Mouse (Mus musculus): ENCODE measurements around the gene Exog. TPM values are rescaled to one million over a fixed set of nuclear protein-coding genes. Genes with fewer than 3 reads are reported as not detected.

Gene Exog
- polyA plus RNA-seq, 1 experiment = 0.72 TPM

- peaks cover 27% of the 10 kb centered on the region for H3K27me3 ChIP-seq (replicated peaks)
- H3K4me1 ChIP-seq = 0 out of 2 replicates have a peak, but pooled peaks cover 3% of the 10 kb centered on the region
- no peaks in the 10 kb centered on the region for H3K36me3 ChIP-seq (replicated peaks; ENCODE audit: low read length)
- H3K4me3 ChIP-seq (replicated peaks) = no peak overlapping the region
- H3K9me3 ChIP-seq = no peaks in the 10 kb centered on the region
- TF ChIP-seq GATA1 (IDR thresholded peaks at IDR 0.05; ENCODE audit: borderline replicate concordance, low read length) (no peak), FLI1 (IDR thresholded peaks at IDR 0.05; ENCODE audit: low read length) (no peak)
These were observed 52.2 kb downstream of the Exog start for GRCm38 (mm10) chr9:119496960-119497359.

DNA sequence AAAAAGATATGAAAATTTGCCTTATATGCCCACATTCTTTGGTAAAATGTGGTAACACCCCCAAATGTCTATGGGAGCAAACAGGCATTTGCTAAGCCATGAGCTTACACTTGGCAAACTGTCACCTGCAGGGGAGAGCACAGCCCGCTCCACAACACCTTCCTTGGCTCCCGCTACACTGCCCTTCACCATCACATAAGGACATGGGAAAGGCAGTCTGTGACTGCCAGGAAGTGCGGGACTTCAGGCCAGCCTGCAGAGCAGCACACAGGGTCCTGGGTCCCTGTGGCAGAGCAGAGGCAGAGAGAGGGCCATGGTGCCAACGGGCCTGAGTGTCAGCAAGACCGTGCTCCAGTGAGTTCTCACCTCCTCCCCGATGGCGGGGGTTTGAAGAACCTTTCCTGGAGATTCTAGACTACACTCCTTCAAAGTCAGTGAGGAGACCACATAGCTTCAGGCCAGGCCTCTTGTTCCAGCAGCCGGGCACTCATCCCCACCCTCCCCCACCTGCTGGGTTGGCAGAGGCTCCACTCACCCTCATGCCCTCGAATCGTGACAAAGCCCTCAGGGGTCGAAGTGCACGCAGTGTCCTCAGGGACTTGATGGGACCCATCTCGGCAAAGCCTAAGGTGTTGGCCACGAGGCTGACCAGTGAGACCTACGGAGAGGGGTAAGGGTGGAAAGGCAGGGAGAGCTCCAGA is 53.0 kb downstream of the Exog start:
- Histone ChIP-seq H3K27me3 (replicated peaks) (peaks cover 23% of the 10 kb centered on the region), H3K9me3 (no peaks in the 10 kb centered on the region), H3K36me3 (replicated peaks; ENCODE audit: low read length) (no peaks in the 10 kb centered on the region), H3K4me1 (0 out of 2 replicates have a peak, but pooled peaks cover 3% of the 10 kb centered on the region), H3K4me3 (replicated peaks) (no peak overlapping the region)
- TF ChIP-seq FLI1 (IDR thresholded peaks at IDR 0.05; ENCODE audit: low read length) (no peak), GATA1 (IDR thresholded peaks at IDR 0.05; ENCODE audit: borderline replicate concordance, low read length) (no peak)

DNA sequence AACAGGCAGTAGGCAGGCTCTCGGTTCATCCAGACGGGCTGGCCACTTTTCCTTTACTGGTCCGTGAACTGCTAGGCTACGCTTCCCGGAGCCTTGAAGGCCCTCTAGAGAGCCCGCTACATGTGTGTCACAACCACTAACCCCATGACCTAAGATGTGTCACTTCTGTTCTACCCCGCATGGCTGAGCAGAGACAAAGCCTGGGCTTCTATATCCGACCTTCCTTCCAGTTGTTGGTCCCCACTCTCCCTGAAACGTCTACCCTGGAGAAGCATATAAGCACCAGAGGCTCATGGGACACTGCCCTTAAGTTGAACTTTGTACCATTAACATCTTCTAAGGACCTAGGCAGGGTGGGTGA is 53.5 kb downstream of the Exog start:
- H3K27me3 ChIP-seq (replicated peaks) = peaks cover 18% of the 10 kb centered on the region
- TF ChIP-seq GATA1 (IDR thresholded peaks at IDR 0.05; ENCODE audit: borderline replicate concordance, low read length) (no peak), FLI1 (IDR thresholded peaks at IDR 0.05; ENCODE audit: low read length) (no peak)
- no peaks in the 10 kb centered on the region for H3K9me3 ChIP-seq
- H3K4me1 ChIP-seq = 0 out of 2 replicates have a peak, but pooled peaks cover 3% of the 10 kb centered on the region
- no peak overlapping the region for H3K4me3 ChIP-seq (replicated peaks)
- no peaks in the 10 kb centered on the region for H3K36me3 ChIP-seq (replicated peaks; ENCODE audit: low read length)

- no peak for TF ChIP-seq GATA1 (IDR thresholded peaks at IDR 0.05; ENCODE audit: borderline replicate concordance, low read length)
- no peak for TF ChIP-seq FLI1 (IDR thresholded peaks at IDR 0.05; ENCODE audit: low read length)
- no peaks in the 10 kb centered on the region for H3K36me3 ChIP-seq (replicated peaks; ENCODE audit: low read length)
- H3K27me3 ChIP-seq (replicated peaks) = peaks cover 18% of the 10 kb centered on the region
- no peaks in the 10 kb centered on the region for H3K9me3 ChIP-seq
- no peak overlapping the region for H3K4me3 ChIP-seq (replicated peaks)
- H3K4me1 ChIP-seq = 0 out of 2 replicates have a peak, but pooled peaks cover 3% of the 10 kb centered on the region
These were observed 54.1 kb downstream of the Exog start for GRCm38 (mm10) chr9:119498885-119499284.

GRCm38 (mm10) chr9:119503613-119504012 is 58.9 kb downstream of the Exog start:
- Histone ChIP-seq H3K27me3 (replicated peaks) (peaks cover 12% of the 10 kb centered on the region), H3K36me3 (replicated peaks; ENCODE audit: low read length) (no peaks in the 10 kb centered on the region), H3K4me1 (0 out of 2 replicates have a peak, but pooled peaks cover 3% of the 10 kb centered on the region), H3K4me3 (replicated peaks) (no peak overlapping the region), H3K9me3 (peaks cover 5% of the 10 kb centered on the region)
- TF ChIP-seq GATA1 (IDR thresholded peaks at IDR 0.05; ENCODE audit: borderline replicate concordance, low read length) = no peak
- no peak for TF ChIP-seq FLI1 (IDR thresholded peaks at IDR 0.05; ENCODE audit: low read length)

- Histone ChIP-seq H3K4me1 (no peaks in the 10 kb centered on the region), H3K9me3 (peaks cover 5% of the 10 kb centered on the region), H3K4me3 (replicated peaks) (no peak overlapping the region), H3K36me3 (replicated peaks; ENCODE audit: low read length) (no peaks in the 10 kb centered on the region), H3K27me3 (replicated peaks) (peaks cover 8% of the 10 kb centered on the region)
- no peak for TF ChIP-seq GATA1 (IDR thresholded peaks at IDR 0.05; ENCODE audit: borderline replicate concordance, low read length)
- no peak for TF ChIP-seq FLI1 (IDR thresholded peaks at IDR 0.05; ENCODE audit: low read length)
These were observed 60.4 kb downstream of the Exog start for GRCm38 (mm10) chr9:119504981-119505658.

GRCm38 (mm10) chr9:119510902-119511301 is 66.2 kb downstream of the Exog start:
- Histone ChIP-seq H3K27me3 (replicated peaks) (peaks cover 14% of the 10 kb centered on the region), H3K9me3 (peaks cover 5% of the 10 kb centered on the region), H3K36me3 (replicated peaks; ENCODE audit: low read length) (no peaks in the 10 kb centered on the region), H3K4me3 (replicated peaks) (no peak overlapping the region), H3K4me1 (no peaks in the 10 kb centered on the region)
- TF ChIP-seq FLI1 (IDR thresholded peaks at IDR 0.05; ENCODE audit: low read length) = no peak
- no peak for TF ChIP-seq GATA1 (IDR thresholded peaks at IDR 0.05; ENCODE audit: borderline replicate concordance, low read length)

DNA sequence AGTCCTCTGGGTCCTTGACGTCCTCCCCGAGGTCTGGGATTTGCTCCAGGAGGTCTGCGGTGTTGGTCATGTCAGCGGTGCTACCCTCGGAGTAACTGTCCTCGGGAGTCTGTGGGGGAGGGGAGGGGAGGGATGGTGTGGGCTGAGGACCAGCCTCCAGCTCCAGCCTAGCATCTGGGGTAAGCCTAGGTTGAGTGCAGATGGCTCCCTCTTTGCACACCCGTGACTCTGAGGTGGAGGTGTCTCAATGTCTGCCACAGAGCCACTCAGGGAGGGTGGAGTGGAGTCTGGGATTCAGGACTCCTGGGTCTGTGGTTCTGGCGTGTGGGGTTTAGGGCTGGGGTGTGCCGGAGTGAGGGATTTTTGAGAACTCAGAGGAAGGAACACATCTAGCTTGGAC is 68.2 kb downstream of the Exog start:
- H3K4me1 ChIP-seq = no peaks in the 10 kb centered on the region
- H3K36me3 ChIP-seq (replicated peaks; ENCODE audit: low read length) = no peaks in the 10 kb centered on the region
- TF ChIP-seq FLI1 (IDR thresholded peaks at IDR 0.05; ENCODE audit: low read length) (no peak), GATA1 (IDR thresholded peaks at IDR 0.05; ENCODE audit: borderline replicate concordance, low read length) (no peak)
- H3K4me3 ChIP-seq (replicated peaks) = no peak overlapping the region
- no peaks in the 10 kb centered on the region for H3K9me3 ChIP-seq
- H3K27me3 ChIP-seq (replicated peaks) = peaks cover 28% of the 10 kb centered on the region

DNA sequence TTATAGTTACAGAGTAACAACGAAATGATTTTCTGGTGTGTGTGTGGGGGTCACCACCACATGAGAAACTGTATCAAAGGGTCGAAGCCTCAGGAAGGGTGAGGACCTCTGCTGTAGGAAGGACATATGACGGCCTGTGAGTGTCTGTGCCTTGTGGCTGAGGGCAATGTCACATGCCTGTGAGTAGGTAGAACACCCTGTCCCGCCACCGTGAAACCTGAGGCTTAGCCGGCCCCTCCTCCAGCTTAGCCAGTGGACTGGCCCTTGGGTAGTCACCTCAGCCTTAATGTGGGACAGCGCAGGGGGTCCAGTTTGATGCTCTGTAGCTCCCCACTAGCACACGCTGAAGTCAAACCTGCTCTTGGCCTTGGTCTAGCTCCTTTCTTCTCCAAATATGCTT is 69.1 kb downstream of the Exog start:
- TF ChIP-seq FLI1 (IDR thresholded peaks at IDR 0.05; ENCODE audit: low read length) (no peak), GATA1 (IDR thresholded peaks at IDR 0.05; ENCODE audit: borderline replicate concordance, low read length) (no peak)
- Histone ChIP-seq H3K4me3 (replicated peaks) (no peak overlapping the region), H3K9me3 (no peaks in the 10 kb centered on the region), H3K36me3 (replicated peaks; ENCODE audit: low read length) (no peaks in the 10 kb centered on the region), H3K4me1 (no peaks in the 10 kb centered on the region), H3K27me3 (replicated peaks) (peaks cover 34% of the 10 kb centered on the region)

DNA sequence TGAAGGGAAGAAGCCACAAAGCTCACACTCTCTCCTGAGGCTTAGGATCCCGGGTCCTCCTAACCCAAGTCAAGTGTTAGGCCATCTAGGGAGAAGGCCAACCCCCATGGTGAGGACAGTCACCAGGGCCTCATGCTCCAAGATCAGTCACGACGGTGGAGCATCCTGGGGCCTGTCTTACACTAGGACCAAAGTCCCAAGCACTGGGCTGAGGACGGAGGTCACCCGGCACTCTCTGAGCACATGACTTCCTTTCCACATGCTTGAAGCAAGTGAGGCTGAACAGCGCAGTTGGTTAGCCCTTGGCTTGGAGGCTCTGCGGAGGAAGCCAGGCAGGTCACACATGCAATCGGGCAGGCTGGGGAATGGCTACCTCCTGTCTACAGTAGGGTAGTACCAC is 70.2 kb downstream of the Exog start:
- Histone ChIP-seq H3K36me3 (replicated peaks; ENCODE audit: low read length) (no peaks in the 10 kb centered on the region), H3K4me1 (no peaks in the 10 kb centered on the region), H3K27me3 (replicated peaks) (peaks cover 36% of the 10 kb centered on the region), H3K4me3 (replicated peaks) (no peak overlapping the region), H3K9me3 (no peaks in the 10 kb centered on the region)
- TF ChIP-seq GATA1 (IDR thresholded peaks at IDR 0.05; ENCODE audit: borderline replicate concordance, low read length) (no peak), FLI1 (IDR thresholded peaks at IDR 0.05; ENCODE audit: low read length) (no peak)

Other genes with a start within 250 kb of the Exog start
- not detected in 2 replicates for gene Slc22a13, start 235.8 kb upstream of the Exog start, polyA plus RNA-seq (2012; ENCODE audit: insufficient read depth, low replicate concordance)
- 5.3 and 8.2 TPM in 2 replicates for gene Oxsr1, start 122.5 kb upstream of the Exog start, polyA plus RNA-seq (2012; ENCODE audit: insufficient read depth, low replicate concordance)
- gene Acaa1a, start 105.3 kb upstream of the Exog start, polyA plus RNA-seq (2012; ENCODE audit: insufficient read depth, low replicate concordance) = 77.2 and 206 TPM in 2 replicates
- 17.6 and 38.2 TPM in 2 replicates for gene Myd88, start 103.5 kb upstream of the Exog start, polyA plus RNA-seq (2012; ENCODE audit: insufficient read depth, low replicate concordance)
- gene Xylb, start 87.6 kb upstream of the Exog start, polyA plus RNA-seq (2012; ENCODE audit: insufficient read depth, low replicate concordance) = 0.09 and 0.70 TPM in 2 replicates
- not detected in 2 replicates for gene Slc22a14, start 79.4 kb upstream of the Exog start, polyA plus RNA-seq (2012; ENCODE audit: insufficient read depth, low replicate concordance)
- 0.81 and 0.87 TPM in 2 replicates for gene Acvr2b, start 42.8 kb upstream of the Exog start, polyA plus RNA-seq (2012; ENCODE audit: insufficient read depth, low replicate concordance)
- gene Scn5a, start 134.1 kb downstream of the Exog start, polyA plus RNA-seq (2012; ENCODE audit: insufficient read depth, low replicate concordance) = 0.04 TPM in 1 of 2 replicates, not detected in the other